Mouse (Mus musculus): ENCODE measurements around the gene Tmc5.

- TF ChIP-seq REST (IDR thresholded peaks at IDR 0.05; ENCODE audit: insufficient read depth, insufficient read length) (no peak), POLR2A (IDR thresholded peaks at IDR 0.05; ENCODE audit: insufficient read length, low read depth) (no peak), TCF3 (IDR thresholded peaks at IDR 0.05; ENCODE audit: insufficient read length, low read depth) (no peak), MAX (IDR thresholded peaks at IDR 0.05; ENCODE audit: low read depth) (no peak), USF1 (IDR thresholded peaks at IDR 0.05; ENCODE audit: low read depth) (no peak), MYOD1 (IDR thresholded peaks at IDR 0.05; ENCODE audit: control insufficient read depth in 1 of 3, insufficient read length in 2 of 3, low read depth in 2 of 3) (no peak), POLR2AphosphoS2 (IDR thresholded peaks at IDR 0.05; ENCODE audit: insufficient read length, low read depth) (no peak), CEBPB (IDR thresholded peaks at IDR 0.05; ENCODE audit: insufficient read depth, poor library complexity, severe bottlenecking) (no peak), E2F4 (IDR thresholded peaks at IDR 0.05; ENCODE audit: insufficient read depth) (no peak), TCF12 (IDR thresholded peaks at IDR 0.05; ENCODE audit: insufficient read depth, poor library complexity, severe bottlenecking) (no peak), MYOG (IDR thresholded peaks at IDR 0.05; ENCODE audit: control insufficient read depth in 1 of 3, insufficient read depth in 1 of 3, insufficient read length in 2 of 3, low read depth in 2 of 3) (no peak)
These were observed 5.0 kb upstream of the Tmc5 start for GRCm38 (mm10) chr7:118592146-118592545.
